Mouse (Mus musculus) heart, embryonic 13.5 days (tissue): ENCODE results near the gene 4430402I18Rik. TPM values are rescaled to one million over a fixed set of nuclear protein-coding genes. Genes with fewer than 3 reads are reported as not detected.
"Not testable (repeated sequence)": the region's sequence is repeated elsewhere in the genome, so short reads cannot be mapped to it uniquely, and the experiment has no call there.

ENCODE experiments used
- ATAC-seq: fragments of 200-750 bp; cut with Nextera tagmentation; 2 replicates; pipeline ENCODE4 v1.8.0; 2017; ENCODE audit warnings: moderate TSS enrichment; ENCODE audit not compliant: insufficient number of reproducible peaks, low FRiP score, low TSS enrichment; ENCODE audit errors: extremely low read depth
- H3K27ac ChIP-seq: fragments of 300-500 bp; sonication (generic); replicated peaks from 2 replicates; pipeline ENCODE4 v1.5.1; 2015; ENCODE audit warnings: moderate library complexity, mild to moderate bottlenecking, inconsistent platforms
- H3K27me3 ChIP-seq: fragments of 300-500 bp; sonication (generic); replicated peaks from 2 replicates; pipeline ENCODE4 v1.6.1; 2015; ENCODE audit warnings: mild to moderate bottlenecking, inconsistent platforms
- H3K36me3 ChIP-seq: fragments of 300-500 bp; sonication (generic); 2 replicates; pipeline ENCODE4 v1.6.1; 2015; ENCODE audit warnings: mild to moderate bottlenecking, inconsistent platforms
- H3K4me1 ChIP-seq: fragments of 300-500 bp; sonication (generic); 2 replicates; pipeline ENCODE4 v1.6.1; 2015; ENCODE audit warnings: inconsistent platforms
- H3K4me2 ChIP-seq: fragments of 300-500 bp; sonication (generic); 2 replicates; pipeline ENCODE4 v1.6.1; 2015; ENCODE audit warnings: inconsistent platforms, mild to moderate bottlenecking, moderate library complexity
- H3K4me3 ChIP-seq: fragments of 300-500 bp; sonication (generic); 2 replicates; pipeline ENCODE4 v1.5.1; 2015; ENCODE audit warnings: moderate library complexity, mild to moderate bottlenecking, inconsistent platforms
- H3K9ac ChIP-seq: fragments of 300-500 bp; sonication (generic); 2 replicates; pipeline ENCODE4 v1.6.1; 2015; ENCODE audit warnings: inconsistent platforms, mild to moderate bottlenecking, moderate library complexity
- H3K9me3 ChIP-seq: fragments of 300-500 bp; sonication (generic); 2 replicates; pipeline ENCODE4 v1.6.1; 2016; ENCODE audit warnings: inconsistent platforms
- WGBS: fragments of 180-500 bp; shearing (Covaris S2); methylation state at CpG from one replicate; pipeline ENCODE4 v1.1.7; 2015; ENCODE audit warnings: mixed read lengths; 5-methylcytosine and 5-hydroxymethylcytosine counted together
- polyA plus RNA-seq: library from polyadenylated mRNA; unstranded; fragments of >200 nt; fragmentation: Nextera tagmentation; extraction: Ambion mirVana; gene quantifications from 2 replicates; pipeline ENCODE4 v1.2.1, GENCODE M21; 2015

4430402I18Rik gene
- 5.3 and 6.8 TPM in 2 replicates for polyA plus RNA-seq

GRCm38 (mm10) chr19:28967652-28968051 is at the start of gene 4430402I18Rik:
TSS of gene 4430402I18Rik (minus strand) at chr19:28967800.
- H3K4me2 ChIP-seq = peak within 1 kb of the TSS; percentile 38; the same call in 1 of the 2 replicates
- H3K27me3 ChIP-seq = no peaks in the 10 kb centered on the region
- no peak for ATAC-seq
- no peak within 1 kb of the TSS for H3K9ac ChIP-seq
- no peak within 1 kb of the TSS for H3K4me3 ChIP-seq
- H3K27ac ChIP-seq = no peak within 1 kb of the TSS
- H3K36me3 ChIP-seq = 0 out of 2 replicates have a peak, but pooled peaks cover 3% of the 10 kb centered on the region
- WGBS = 8% methylated on average over 11 of the region's 11 CpGs
- peaks cover 38% of the 10 kb centered on the region for H3K4me1 ChIP-seq
- H3K9me3 ChIP-seq = no peaks in the 10 kb centered on the region

- Histone ChIP-seq H3K27ac (peak overlapping the region; percentile 20; the same call in 1 of the 2 replicates), H3K4me3 (no peak overlapping the region), H3K36me3 (peaks cover 89% of the 10 kb centered on the region), H3K9me3 (no peaks in the 10 kb centered on the region), H3K4me2 (no peak overlapping the region), H3K9ac (no peak overlapping the region), H3K27me3 (no peaks in the 10 kb centered on the region), H3K4me1 (peaks cover 14% of the 10 kb centered on the region)
- WGBS = 41% methylated on average over 5 of the region's 5 CpGs
- ATAC-seq = no peak
Observed at GRCm38 (mm10) chr19:29016786-29017185, 49.2 kb upstream of the 4430402I18Rik start.

GRCm38 (mm10) chr19:29016204-29016765 is 48.7 kb upstream of the 4430402I18Rik start:
- Histone ChIP-seq H3K27me3 (no peaks in the 10 kb centered on the region), H3K4me2 (no peak overlapping the region), H3K4me1 (peaks cover 14% of the 10 kb centered on the region), H3K4me3 (no peak overlapping the region), H3K36me3 (peaks cover 89% of the 10 kb centered on the region), H3K9me3 (no peaks in the 10 kb centered on the region), H3K27ac (0 out of 2 replicates have a peak overlapping the region, but pooled peaks have one; percentile 20), H3K9ac (no peak overlapping the region)
- ATAC-seq = no peak
- WGBS = 60% methylated on average over 5 of the region's 5 CpGs

- WGBS = 82% methylated on average over 8 of the region's 8 CpGs
- Histone ChIP-seq H3K4me1 (peaks cover 14% of the 10 kb centered on the region), H3K36me3 (peaks cover 89% of the 10 kb centered on the region), H3K4me3 (no peak overlapping the region), H3K4me2 (no peak overlapping the region), H3K27ac (no peak overlapping the region), H3K9me3 (no peaks in the 10 kb centered on the region), H3K9ac (no peak overlapping the region), H3K27me3 (no peaks in the 10 kb centered on the region)
- ATAC-seq = no peak
Observed at GRCm38 (mm10) chr19:29015410-29016203, 48.0 kb upstream of the 4430402I18Rik start.

GRCm38 (mm10) chr19:29014466-29015055 is 47.0 kb upstream of the 4430402I18Rik start:
- ATAC-seq = no peak
- peaks cover 83% of the 10 kb centered on the region for H3K36me3 ChIP-seq

GRCm38 (mm10) chr19:29011355-29011990 is 43.9 kb upstream of the 4430402I18Rik start:
- no peak for ATAC-seq
- Histone ChIP-seq H3K4me3 (no peak overlapping the region), H3K4me2 (no peak overlapping the region), H3K4me1 (0 out of 2 replicates have a peak, but pooled peaks cover 6% of the 10 kb centered on the region), H3K36me3 (peaks cover 86% of the 10 kb centered on the region), H3K9me3 (no peaks in the 10 kb centered on the region), H3K27ac (no peak overlapping the region), H3K9ac (no peak overlapping the region), H3K27me3 (no peaks in the 10 kb centered on the region)
- WGBS = 88% methylated on average over 12 of the region's 12 CpGs

More at GRCm38 (mm10) chr19:29014466-29015055, 47.0 kb upstream of the 4430402I18Rik start:
- H3K27ac ChIP-seq = no peak overlapping the region
- no peak overlapping the region for H3K4me2 ChIP-seq
- H3K9ac ChIP-seq = no peak overlapping the region
- no peak overlapping the region for H3K4me3 ChIP-seq
- H3K4me1 ChIP-seq = peaks cover 14% of the 10 kb centered on the region
- H3K27me3 ChIP-seq = no peaks in the 10 kb centered on the region
- H3K9me3 ChIP-seq = no peaks in the 10 kb centered on the region
- WGBS = 86% methylated on average over 5 of the region's 5 CpGs

- H3K4me3 ChIP-seq = no peak overlapping the region
- WGBS = 95% methylated on average over 11 of the region's 11 CpGs
- H3K9me3 ChIP-seq = no peaks in the 10 kb centered on the region
- H3K27ac ChIP-seq = no peak overlapping the region
- no peak for ATAC-seq
- H3K4me1 ChIP-seq = 0 out of 2 replicates have a peak, but pooled peaks cover 4% of the 10 kb centered on the region
- no peaks in the 10 kb centered on the region for H3K27me3 ChIP-seq
- H3K36me3 ChIP-seq = peaks cover 80% of the 10 kb centered on the region
- no peak overlapping the region for H3K9ac ChIP-seq
- H3K4me2 ChIP-seq = no peak overlapping the region
Observed at GRCm38 (mm10) chr19:29009046-29009445, 41.4 kb upstream of the 4430402I18Rik start.

GRCm38 (mm10) chr19:29008069-29008706 is 40.6 kb upstream of the 4430402I18Rik start:
- H3K27ac ChIP-seq = no peak overlapping the region
- H3K4me2 ChIP-seq = no peak overlapping the region
- H3K27me3 ChIP-seq = no peaks in the 10 kb centered on the region
- peaks cover 73% of the 10 kb centered on the region for H3K36me3 ChIP-seq
- 0 out of 2 replicates have a peak, but pooled peaks cover 4% of the 10 kb centered on the region for H3K4me1 ChIP-seq
- no peak overlapping the region for H3K4me3 ChIP-seq
- no peak overlapping the region for H3K9ac ChIP-seq
- ATAC-seq = no peak
- H3K9me3 ChIP-seq = no peaks in the 10 kb centered on the region
- WGBS = 91% methylated on average over 3 of the region's 3 CpGs

- not testable (repeated sequence) for ATAC-seq, H3K27me3 ChIP-seq, H3K9ac ChIP-seq, H3K4me3 ChIP-seq, H3K4me2 ChIP-seq, H3K4me1 ChIP-seq, H3K9me3 ChIP-seq, H3K27ac ChIP-seq
- peaks cover 66% of the 10 kb centered on the region for H3K36me3 ChIP-seq
- WGBS = 96% methylated on average over 16 of the region's 16 CpGs
Observed at GRCm38 (mm10) chr19:29000321-29000720, 32.7 kb upstream of the 4430402I18Rik start.

- H3K4me2 ChIP-seq = no peak overlapping the region
- no peaks in the 10 kb centered on the region for H3K9me3 ChIP-seq
- H3K9ac ChIP-seq = no peak overlapping the region
- WGBS = 84% methylated on average over 4 of the region's 4 CpGs
- H3K27ac ChIP-seq = no peak overlapping the region
- H3K36me3 ChIP-seq = peaks cover 78% of the 10 kb centered on the region
- H3K4me1 ChIP-seq = peaks cover 2% of the 10 kb centered on the region; the same call in 1 of the 2 replicates
- no peak overlapping the region for H3K4me3 ChIP-seq
- no peaks in the 10 kb centered on the region for H3K27me3 ChIP-seq
- no peak for ATAC-seq
Observed at GRCm38 (mm10) chr19:28997976-28998630, 30.5 kb upstream of the 4430402I18Rik start.
